Mouse (Mus musculus) liver, embryonic 14.5 days (tissue): ENCODE measurements at regions not wholly inside any gene's neighbourhood (a gene's known extent, or its start where the extent isn't known, plus 50 kb on each side); places are given as distances from the start of the nearest gene placed in this dataset.

ENCODE experiments used
- CTCF ChIP-seq: IDR thresholded peaks from 2 replicates; pipeline ENCODE4 v1.5.1; 2016; ENCODE audit warnings: antibody characterized with exemption, low read depth, control low read depth
- EP300 ChIP-seq: IDR thresholded peaks from 2 replicates; pipeline ENCODE4 v1.6.1; 2016; ENCODE audit warnings: antibody characterized with exemption, low read depth

DNA sequence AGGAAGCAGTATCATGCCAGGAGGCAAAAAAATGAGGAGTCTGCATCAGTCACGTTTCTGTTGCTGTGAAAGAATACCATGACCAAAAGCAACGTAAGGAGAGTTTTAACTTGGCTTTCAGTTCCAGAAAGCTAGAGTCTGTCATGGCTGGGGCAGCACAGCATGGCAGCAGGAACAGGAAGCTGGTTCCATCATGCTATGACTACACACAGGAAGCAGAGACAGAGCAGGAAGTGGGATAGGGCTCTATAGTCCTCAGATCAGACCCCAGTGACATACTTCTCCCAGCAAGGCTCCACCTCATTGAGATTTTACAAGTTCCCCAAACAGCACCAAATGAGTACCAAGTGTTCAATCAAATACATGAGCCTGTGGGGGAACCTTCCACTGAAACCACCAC is 453.6 kb downstream of the Etnk1 start:
- no peak for TF ChIP-seq CTCF
- no peak for TF ChIP-seq EP300
